Mouse (Mus musculus) liver, embryonic 12.5 days (tissue): ENCODE measurements around the gene Slc5a5. TPM values are rescaled to one million over a fixed set of nuclear protein-coding genes. Genes with fewer than 3 reads are reported as not detected.

ENCODE experiments used
- ATAC-seq: fragments of 200-750 bp; cut with Nextera tagmentation; 2 replicates; pipeline ENCODE4 v1.8.0; 2017; ENCODE audit warnings: moderate number of reproducible peaks, mild to moderate bottlenecking, moderate library complexity
- H3K27ac ChIP-seq: fragments of 300-500 bp; sonication (generic); 2 replicates; pipeline ENCODE4 v1.5.1; 2016; ENCODE audit warnings: mild to moderate bottlenecking
- H3K27me3 ChIP-seq: fragments of 300-500 bp; sonication (generic); replicated peaks from 2 replicates; pipeline ENCODE4 v1.6.1; 2016; ENCODE audit warnings: mild to moderate bottlenecking, moderate library complexity
- H3K36me3 ChIP-seq: fragments of 300-500 bp; sonication (generic); 2 replicates; pipeline ENCODE4 v1.6.1; 2016; ENCODE audit warnings: mild to moderate bottlenecking, moderate library complexity
- H3K4me1 ChIP-seq: fragments of 300-500 bp; sonication (generic); 2 replicates; pipeline ENCODE4 v1.6.1; 2016
- H3K4me2 ChIP-seq: fragments of 300-500 bp; sonication (generic); 2 replicates; pipeline ENCODE4 v1.6.1; 2016; ENCODE audit warnings: mild to moderate bottlenecking, moderate library complexity
- H3K4me3 ChIP-seq: fragments of 300-500 bp; sonication (generic); 2 replicates; pipeline ENCODE4 v1.5.1; 2016; ENCODE audit warnings: mild to moderate bottlenecking, moderate library complexity
- H3K9ac ChIP-seq: fragments of 300-500 bp; sonication (generic); 2 replicates; pipeline ENCODE4 v1.6.1; 2016; ENCODE audit warnings: mild to moderate bottlenecking, moderate library complexity
- H3K9me3 ChIP-seq: fragments of 300-500 bp; sonication (generic); replicated peaks from 2 replicates; pipeline ENCODE4 v1.6.1; 2016; ENCODE audit warnings: mild to moderate bottlenecking, moderate library complexity
- WGBS: fragments of 180-500 bp; shearing (Covaris S2); methylation state at CpG from one replicate; pipeline ENCODE4 v1.1.7; 2016; ENCODE audit not compliant: insufficient replicate concordance; 5-methylcytosine and 5-hydroxymethylcytosine counted together
- polyA plus RNA-seq: library from polyadenylated mRNA; unstranded; fragments of >200 nt; fragmentation: Nextera tagmentation; extraction: Ambion mirVana; gene quantifications from 2 replicates; pipeline ENCODE4 v1.2.1, GENCODE M21; 2016

Gene Slc5a5
- polyA plus RNA-seq, 1 experiment from 2014 or later: 0.11 TPM

GRCm38 (mm10) chr8:70850132-70850845 lies 42.3 kb downstream of the Slc5a5 start:
- no peak for ATAC-seq
- H3K4me1 ChIP-seq: peaks cover 35% of the 10 kb centered on the region
- H3K9ac ChIP-seq: no peak overlapping the region
- no peak overlapping the region for H3K27ac ChIP-seq
- H3K36me3 ChIP-seq: no peaks in the 10 kb centered on the region
- no peak overlapping the region for H3K4me2 ChIP-seq
- 52% methylated on average over 7 of the region's 7 CpGs for WGBS
- H3K4me3 ChIP-seq: no peak overlapping the region
- H3K9me3 ChIP-seq: no peaks in the 10 kb centered on the region
- H3K27me3 ChIP-seq: peaks cover 84% of the 10 kb centered on the region

- no peak overlapping the region for H3K4me3 ChIP-seq
- H3K36me3 ChIP-seq: no peaks in the 10 kb centered on the region
- no peak overlapping the region for H3K27ac ChIP-seq
- WGBS: 64% methylated on average over 3 of the region's 3 CpGs
- H3K4me1 ChIP-seq: peaks cover 43% of the 10 kb centered on the region
- H3K9me3 ChIP-seq: no peaks in the 10 kb centered on the region
- H3K27me3 ChIP-seq: peaks cover 76% of the 10 kb centered on the region
- ATAC-seq: no peak
- H3K4me2 ChIP-seq: no peak overlapping the region
- no peak overlapping the region for H3K9ac ChIP-seq
Measured at GRCm38 (mm10) chr8:70849333-70849990, 43.1 kb downstream of the Slc5a5 start.

- H3K9me3 ChIP-seq: no peaks in the 10 kb centered on the region
- H3K27ac ChIP-seq: no peak overlapping the region
- no peak overlapping the region for H3K4me3 ChIP-seq
- H3K27me3 ChIP-seq: peaks cover 50% of the 10 kb centered on the region
- H3K4me2 ChIP-seq: no peak overlapping the region
- no peak for ATAC-seq
- no peaks in the 10 kb centered on the region for H3K36me3 ChIP-seq
- WGBS: 49% methylated on average over 15 of the region's 15 CpGs
- peaks cover 65% of the 10 kb centered on the region for H3K4me1 ChIP-seq
- H3K9ac ChIP-seq: no peak overlapping the region
Measured at GRCm38 (mm10) chr8:70846371-70847154, 46.0 kb downstream of the Slc5a5 start.

GRCm38 (mm10) chr8:70845108-70845507 lies 47.4 kb downstream of the Slc5a5 start:
- Histone ChIP-seq H3K9me3 (no peaks in the 10 kb centered on the region), H3K4me2 (no peak overlapping the region), H3K4me3 (no peak overlapping the region), H3K27ac (peak overlapping the region; percentile 99), H3K9ac (peak overlapping the region; percentile 59), H3K4me1 (peaks cover 72% of the 10 kb centered on the region), H3K36me3 (no peaks in the 10 kb centered on the region), H3K27me3 (peaks cover 38% of the 10 kb centered on the region)
- ATAC-seq: no peak
- WGBS: 43% methylated on average over 5 of the region's 5 CpGs

GRCm38 (mm10) chr8:70844523-70844922 lies 48.0 kb downstream of the Slc5a5 start:
- H3K9ac ChIP-seq: peak overlapping the region; percentile 83
- peaks cover 33% of the 10 kb centered on the region for H3K27me3 ChIP-seq
- H3K9me3 ChIP-seq: no peaks in the 10 kb centered on the region
- no peak overlapping the region for H3K4me3 ChIP-seq
- H3K4me1 ChIP-seq: peaks cover 74% of the 10 kb centered on the region
- WGBS: 3% methylated on average over 6 of the region's 6 CpGs
- peak overlapping the region; percentile 99 for H3K27ac ChIP-seq
- no peak for ATAC-seq
- H3K36me3 ChIP-seq: no peaks in the 10 kb centered on the region
- H3K4me2 ChIP-seq: peak overlapping the region; percentile 81

- ATAC-seq: no peak
- WGBS: 66% methylated on average over 8 of the region's 8 CpGs
- no peaks in the 10 kb centered on the region for H3K36me3 ChIP-seq
- H3K4me1 ChIP-seq: peaks cover 70% of the 10 kb centered on the region
- peak overlapping the region; percentile 99 for H3K27ac ChIP-seq
- H3K9me3 ChIP-seq: no peaks in the 10 kb centered on the region
- peaks cover 27% of the 10 kb centered on the region for H3K27me3 ChIP-seq
- H3K9ac ChIP-seq: peak overlapping the region; percentile 83
- H3K4me3 ChIP-seq: no peak overlapping the region
- H3K4me2 ChIP-seq: peak overlapping the region; percentile 81
Measured at GRCm38 (mm10) chr8:70843941-70844340, 48.6 kb downstream of the Slc5a5 start.

- Histone ChIP-seq H3K4me2 (peak overlapping the region; percentile 81), H3K4me1 (peaks cover 74% of the 10 kb centered on the region), H3K4me3 (peak overlapping the region; percentile 61), H3K9ac (peak overlapping the region; percentile 83), H3K36me3 (no peaks in the 10 kb centered on the region), H3K27ac (peak overlapping the region; percentile 99), H3K9me3 (no peaks in the 10 kb centered on the region), H3K27me3 (peaks cover 20% of the 10 kb centered on the region)
- peak; percentile 71 for ATAC-seq
- 28% methylated on average over 5 of the region's 5 CpGs for WGBS
Measured at GRCm38 (mm10) chr8:70843214-70843773, 49.3 kb downstream of the Slc5a5 start.

- Histone ChIP-seq H3K27me3 (peaks cover 12% of the 10 kb centered on the region), H3K4me1 (peaks cover 82% of the 10 kb centered on the region), H3K9me3 (no peaks in the 10 kb centered on the region), H3K9ac (peak overlapping the region; percentile 83), H3K4me2 (peak overlapping the region; percentile 81), H3K4me3 (peak overlapping the region; percentile 61), H3K36me3 (no peaks in the 10 kb centered on the region; the same call in 1 of the 2 replicates), H3K27ac (peak overlapping the region; percentile 99)
- no peak for ATAC-seq
- WGBS: 66% methylated on average over 25 of the region's 25 CpGs
Measured at GRCm38 (mm10) chr8:70842484-70842883, 50.1 kb downstream of the Slc5a5 start.

GRCm38 (mm10) chr8:70841147-70842072 lies 51.1 kb downstream of the Slc5a5 start:
- peak overlapping the region; percentile 61 for H3K4me3 ChIP-seq
- no peaks in the 10 kb centered on the region for H3K9me3 ChIP-seq
- H3K4me2 ChIP-seq: peak overlapping the region; percentile 81
- H3K36me3 ChIP-seq: peaks cover 10% of the 10 kb centered on the region
- peaks cover 87% of the 10 kb centered on the region for H3K4me1 ChIP-seq
- H3K27ac ChIP-seq: peak overlapping the region; percentile 99
- 12% methylated on average over 22 of the region's 22 CpGs for whole genome bisulfite sequencing
- peaks cover 4% of the 10 kb centered on the region for H3K27me3 ChIP-seq
- H3K9ac ChIP-seq: peak overlapping the region; percentile 83
- ATAC-seq: peak; percentile 49

- H3K4me2 ChIP-seq: peak overlapping the region; percentile 81
- peak overlapping the region; percentile 99 for H3K27ac ChIP-seq
- no peak for ATAC-seq
- no peaks in the 10 kb centered on the region for H3K27me3 ChIP-seq
- WGBS: 46% methylated on average over 10 of the region's 10 CpGs
- peaks cover 18% of the 10 kb centered on the region for H3K36me3 ChIP-seq
- H3K4me3 ChIP-seq: peak overlapping the region; percentile 61
- peak overlapping the region; percentile 83 for H3K9ac ChIP-seq
- peaks cover 88% of the 10 kb centered on the region for H3K4me1 ChIP-seq
- H3K9me3 ChIP-seq: no peaks in the 10 kb centered on the region
Measured at GRCm38 (mm10) chr8:70840590-70840989, 52.0 kb downstream of the Slc5a5 start.
